Mouse (Mus musculus) cerebellum, adult 9-10 months (tissue): Measurements from ENCODE around the gene Fmo5.

Experiments
- DNase-seq: peaks from one replicate; pipeline ENCODE4 v3.0.0; 2022

The Fmo5 gene

DNA sequence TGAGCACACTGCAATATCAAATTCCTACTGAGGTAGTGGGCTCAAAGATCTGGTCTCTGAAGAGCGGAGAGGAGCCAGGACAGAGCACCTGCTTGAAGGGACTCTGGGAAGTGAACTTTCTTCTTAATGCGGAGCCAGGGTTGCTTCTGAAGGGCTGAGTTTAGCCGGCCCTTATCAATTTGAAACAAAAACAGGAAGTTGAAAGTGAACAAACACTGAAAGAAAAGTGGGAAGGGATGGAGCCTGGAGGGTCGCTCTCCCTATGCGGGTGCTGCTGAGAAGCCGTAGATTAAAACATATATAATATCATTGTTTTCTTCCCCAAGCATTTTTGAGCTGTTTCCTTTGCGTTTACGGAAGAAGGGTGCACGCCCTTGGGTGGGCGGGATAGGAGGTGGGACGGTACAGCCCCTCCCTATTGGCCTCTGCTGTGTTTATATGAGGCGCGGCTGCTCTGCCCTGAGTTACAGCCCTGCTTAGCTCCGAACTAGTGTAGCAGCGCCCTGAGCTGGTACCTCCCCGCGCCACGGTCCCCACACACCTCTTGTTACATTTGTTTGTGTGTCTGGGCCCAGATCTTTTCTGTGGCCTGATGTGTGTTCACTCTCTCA lies at the start of gene Fmo5:
Gene Fmo5, plus strand, starts transcription at position 414 of the 611 bp plus-strand sequence.
- DNase-seq: no peak

DNA sequence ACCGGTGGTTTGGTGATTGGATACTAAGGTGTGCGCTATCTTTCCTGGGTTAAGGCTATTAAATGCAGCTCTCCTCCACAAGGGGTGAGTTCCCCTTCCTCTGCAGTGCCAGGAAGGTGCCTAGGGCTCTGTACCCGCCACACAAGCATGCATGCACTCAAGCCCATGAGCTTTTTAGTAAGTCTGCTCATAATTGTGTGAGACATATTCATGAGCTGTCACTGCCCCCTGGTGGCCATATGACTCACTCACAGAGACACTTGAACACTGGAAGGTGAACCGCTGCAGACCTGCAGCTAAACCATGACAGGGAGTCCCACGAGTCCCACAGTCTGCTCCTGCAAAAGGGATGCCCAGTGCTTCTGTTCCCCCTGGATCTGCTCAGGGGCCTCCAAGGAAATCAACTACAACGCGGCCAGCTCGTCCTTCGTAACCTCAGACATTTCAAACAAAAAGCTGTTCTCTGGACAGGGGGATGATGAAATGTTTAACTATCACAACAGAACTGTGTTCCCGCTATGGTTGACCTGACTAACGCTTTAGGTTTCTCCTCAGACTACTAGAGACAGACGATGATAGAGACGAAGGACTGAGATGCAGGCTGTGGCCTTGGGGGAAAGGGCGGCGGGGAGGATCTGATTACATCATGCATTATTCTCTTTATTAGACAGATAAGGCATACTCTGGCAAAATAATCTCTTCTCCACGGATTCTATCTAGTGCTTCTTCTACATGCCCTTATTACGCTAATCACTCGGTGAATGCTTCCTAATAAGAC lies 43.0 kb upstream of the Fmo5 start:
- DNase-seq: peak; percentile 77

DNA sequence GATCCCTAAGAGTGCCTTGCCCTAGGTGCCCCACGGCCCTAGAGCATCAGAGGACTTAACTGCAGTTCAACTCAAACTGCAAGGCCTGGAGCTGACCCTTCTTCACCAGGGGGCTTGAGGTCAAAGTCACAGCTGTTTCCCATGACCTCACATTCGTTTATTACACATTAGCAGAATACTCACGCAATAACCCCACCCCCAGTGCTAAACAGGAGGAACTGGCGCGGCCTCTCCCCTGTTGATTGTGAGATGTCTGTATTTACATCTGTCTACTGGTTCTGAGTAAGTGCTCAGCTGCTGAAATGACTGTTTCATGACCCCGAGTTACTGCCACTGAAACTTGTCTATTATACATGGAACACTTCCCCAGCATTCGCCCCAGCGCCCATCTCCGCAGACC lies 40.9 kb upstream of the Fmo5 start:
- DNase-seq: no peak

DNA sequence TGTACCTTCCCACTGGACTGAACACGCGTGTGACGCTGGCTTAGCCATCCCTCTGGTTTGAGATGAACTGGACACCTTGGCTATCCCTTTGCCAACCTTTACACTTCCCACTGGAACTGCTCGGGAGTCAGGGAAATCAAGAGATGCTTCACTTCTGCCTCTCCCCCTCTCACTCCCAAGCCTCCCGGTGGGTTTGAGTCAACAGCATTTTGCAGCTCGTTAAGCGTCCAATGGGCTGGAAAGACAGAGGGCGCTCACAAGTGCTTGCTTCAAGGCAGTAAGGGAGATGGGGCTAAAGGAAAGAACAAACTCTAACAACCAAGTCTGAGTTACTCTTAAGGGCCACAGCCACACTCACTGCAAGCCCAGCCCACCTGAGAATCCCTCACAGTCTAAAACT lies 37.9 kb upstream of the Fmo5 start:
- no peak for DNase-seq

DNA sequence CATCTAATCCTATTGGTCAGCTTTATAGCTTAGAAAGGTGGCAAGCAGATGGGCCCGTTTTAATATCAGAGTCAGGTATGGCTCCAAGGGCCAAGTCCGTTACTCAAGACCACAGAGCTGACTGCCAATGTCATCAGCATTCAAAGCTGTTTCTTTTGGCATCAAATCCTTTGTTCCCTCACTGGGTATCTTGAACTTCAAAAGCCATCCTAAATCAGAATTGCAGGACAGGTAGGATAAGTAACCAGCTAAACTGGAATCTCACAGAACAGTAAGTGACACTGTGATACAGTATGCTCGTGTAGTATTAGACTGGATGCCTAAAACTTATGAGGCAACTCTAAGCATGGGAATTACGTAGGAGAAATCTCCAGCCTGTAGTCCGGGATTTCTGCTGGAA lies 35.5 kb upstream of the Fmo5 start:
- no peak for DNase-seq

DNA sequence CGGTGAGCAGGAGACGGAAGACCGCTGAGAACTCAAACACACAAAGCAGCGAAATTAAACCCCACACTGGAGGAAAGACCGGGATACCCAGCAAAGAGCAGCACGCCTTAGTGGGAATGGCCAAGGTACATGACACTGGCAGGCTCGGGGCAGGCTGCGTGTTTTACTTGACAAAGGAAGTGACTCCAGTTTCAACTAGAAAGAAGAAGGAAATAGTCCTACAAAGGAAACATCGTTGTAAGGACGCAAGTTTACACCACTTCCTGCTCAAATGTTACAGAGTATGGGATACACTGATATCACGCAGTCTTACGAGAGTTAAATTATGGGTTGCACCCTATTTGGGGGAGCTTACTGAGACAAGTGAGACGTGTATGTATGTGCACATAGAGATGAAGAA lies 34.5 kb upstream of the Fmo5 start:
- DNase-seq: no peak

DNA sequence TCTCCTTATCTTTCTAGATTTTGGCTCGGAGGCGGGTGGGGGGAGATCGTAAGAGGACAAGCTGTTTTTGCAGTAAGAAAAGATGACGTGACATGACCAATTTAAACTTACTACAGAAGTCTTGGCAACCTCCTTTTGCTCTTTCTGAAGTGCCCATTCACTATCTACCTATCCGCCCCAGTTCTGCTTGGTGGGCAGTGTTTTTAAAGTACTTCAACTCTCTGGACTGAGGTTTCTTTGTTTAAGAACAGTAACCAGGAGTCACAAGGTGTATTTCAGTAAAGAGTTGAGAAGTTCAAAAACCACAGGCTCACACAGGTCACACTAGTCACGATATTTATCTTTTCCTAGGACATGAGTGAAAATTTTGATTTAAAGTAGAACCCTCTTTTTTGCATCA lies 33.5 kb upstream of the Fmo5 start:
- no peak for DNase-seq

DNA sequence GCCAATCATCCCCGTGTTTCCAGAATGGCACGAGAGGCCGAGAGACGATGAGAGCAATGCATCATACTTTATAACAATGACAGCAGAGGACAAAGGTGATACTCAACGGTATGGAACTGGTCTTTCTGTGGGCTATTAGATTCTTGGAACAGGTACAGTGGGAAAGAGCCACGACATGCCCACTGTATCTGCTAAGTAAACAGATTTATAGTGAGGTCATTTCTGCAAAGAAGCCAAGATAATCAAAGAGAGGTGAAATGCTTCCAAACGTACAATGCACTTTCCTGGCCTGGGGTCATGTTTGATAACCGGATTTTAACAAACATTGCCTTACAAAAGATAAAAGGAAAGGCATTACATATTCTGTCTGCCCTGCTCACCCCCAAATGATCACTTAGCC lies 31.8 kb upstream of the Fmo5 start:
- DNase-seq: no peak

DNA sequence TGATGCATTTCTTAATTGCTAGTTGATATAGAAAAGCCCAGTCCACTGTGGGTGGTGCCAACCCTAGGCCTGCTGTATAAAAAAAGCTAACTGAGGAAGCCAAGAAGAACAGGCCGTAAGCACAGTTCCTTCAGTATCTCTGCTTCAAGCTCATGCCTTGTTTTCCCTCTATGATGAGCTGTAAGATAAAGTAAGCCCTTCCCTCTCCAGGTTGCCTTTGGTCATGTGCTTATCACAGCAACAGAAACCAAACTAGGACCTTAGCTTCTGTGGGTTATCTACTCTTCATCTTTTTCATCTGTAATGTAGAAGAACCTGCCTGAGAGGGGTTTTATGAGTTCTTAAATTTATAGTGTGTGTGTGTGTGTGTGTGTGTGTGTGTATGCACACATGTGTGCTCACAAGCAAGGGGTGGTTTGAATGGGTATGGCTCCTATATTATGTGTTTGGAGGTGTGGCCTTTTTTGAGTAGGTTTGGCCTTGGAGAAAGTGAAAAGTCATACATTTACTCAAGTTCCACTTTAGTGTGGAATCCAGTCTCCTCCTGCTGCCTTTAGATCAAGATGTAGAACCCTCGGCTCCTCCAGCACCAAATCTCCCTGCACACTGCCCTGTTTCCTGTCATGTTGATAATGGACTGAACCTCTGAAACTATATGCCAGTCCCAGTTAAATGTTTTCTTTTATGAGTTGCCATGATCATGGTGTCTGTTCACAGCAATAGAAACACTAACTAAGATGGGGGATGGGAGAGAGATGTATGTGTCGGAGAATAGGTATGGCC lies 28.4 kb upstream of the Fmo5 start:
- DNase-seq: no peak

DNA sequence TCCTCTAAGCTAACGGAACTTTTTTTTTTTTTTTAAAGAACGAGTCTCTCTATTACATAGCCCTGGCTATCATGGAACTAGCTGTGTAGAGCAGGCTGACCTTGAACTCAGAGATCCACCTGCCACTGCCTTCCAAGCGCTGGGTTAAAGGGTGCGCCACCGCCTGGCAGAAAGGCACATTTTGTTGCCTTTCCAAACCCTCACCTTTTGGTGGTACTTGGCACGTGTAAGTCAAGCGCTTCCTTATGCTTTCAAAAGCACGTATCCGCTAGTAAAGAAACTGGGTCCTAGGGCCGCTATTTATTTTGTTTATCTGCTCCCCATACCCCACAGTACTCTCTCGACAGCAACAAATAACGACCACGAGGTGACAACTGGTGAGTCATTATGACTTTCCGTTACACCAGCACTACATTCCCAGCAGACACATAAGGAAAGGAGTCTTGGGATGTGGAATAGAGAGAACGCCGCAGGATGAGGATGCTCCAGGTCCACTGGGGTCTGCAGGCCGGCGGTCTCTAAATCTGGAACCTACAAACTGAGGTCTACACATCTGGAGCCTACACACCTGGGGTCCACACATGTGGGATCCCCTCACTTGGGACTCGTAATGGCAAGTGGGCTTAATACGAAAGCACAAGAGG lies 19.3 kb upstream of the Fmo5 start:
- DNase-seq: peak; percentile 42

DNA sequence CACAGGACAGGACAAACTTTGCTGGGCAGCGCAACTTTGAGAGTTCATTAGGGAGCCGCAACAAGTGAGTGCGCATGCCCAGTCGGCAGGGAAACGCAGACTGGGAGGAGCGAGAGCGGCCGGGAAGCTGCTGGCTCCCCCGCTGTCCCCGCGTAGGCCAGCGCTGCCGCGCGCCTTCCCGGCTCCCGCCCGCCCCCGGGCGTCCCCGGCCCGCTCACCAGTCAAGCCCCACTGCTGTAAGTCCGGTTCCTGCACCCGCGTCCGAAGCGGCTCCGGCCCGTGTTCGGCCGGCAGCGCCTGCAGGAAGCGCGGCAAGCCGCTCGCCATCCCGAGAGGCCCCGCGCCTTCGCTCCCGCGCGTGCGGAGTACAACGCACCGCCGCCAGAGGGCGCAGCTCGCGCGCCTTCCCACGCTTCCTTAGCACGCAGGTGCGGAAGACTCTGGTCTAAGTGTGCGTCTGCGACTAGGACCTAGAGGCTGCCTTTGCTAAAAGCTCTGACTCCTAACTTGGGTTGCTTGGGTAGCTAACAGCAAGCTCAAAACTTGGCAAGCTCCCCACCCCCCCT lies 18.7 kb upstream of the Fmo5 start, which contains the start of gene Chd1l:
Gene Chd1l, minus strand, starts transcription at position 359 of the 566 bp plus-strand sequence.
- DNase-seq: peak; percentile 90

DNA sequence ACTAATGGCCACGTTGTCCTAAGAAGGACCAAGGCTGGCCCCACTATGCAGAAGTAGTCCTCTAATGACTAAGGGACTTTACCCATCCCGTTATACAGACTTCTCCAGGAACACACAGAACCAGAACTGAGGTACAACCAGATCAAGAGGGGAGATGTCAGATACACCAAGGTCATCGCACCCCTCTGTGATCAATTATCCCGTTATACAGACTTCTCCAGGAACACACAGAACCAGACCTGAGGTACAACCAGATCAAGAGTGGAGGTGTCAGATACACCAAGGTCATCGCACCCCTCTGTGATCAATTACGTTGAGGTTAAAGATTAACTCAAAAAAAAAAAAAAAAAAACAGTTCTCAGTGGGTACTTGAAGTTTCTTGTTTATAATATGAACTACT lies 17.6 kb upstream of the Fmo5 start:
- DNase-seq: no peak

DNA sequence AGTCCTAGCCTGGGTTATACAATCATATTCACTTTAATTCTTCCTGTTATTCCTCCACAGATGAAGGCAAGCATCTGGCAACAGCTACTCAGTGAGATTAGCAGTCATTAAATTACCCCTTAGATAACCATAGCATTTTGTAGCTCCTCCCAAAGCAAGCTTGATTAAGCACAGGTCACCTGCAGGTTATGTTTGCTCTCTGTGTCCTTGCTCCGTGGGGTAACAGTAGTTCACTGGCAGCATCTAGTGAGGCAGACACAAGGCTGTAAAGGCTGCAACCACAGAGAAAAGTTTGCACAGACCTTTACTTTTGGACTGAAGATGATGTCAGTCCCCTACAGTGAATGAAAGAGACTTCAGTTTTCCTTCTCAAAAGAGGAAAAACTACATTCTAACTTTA lies 13.4 kb upstream of the Fmo5 start:
- DNase-seq: no peak

DNA sequence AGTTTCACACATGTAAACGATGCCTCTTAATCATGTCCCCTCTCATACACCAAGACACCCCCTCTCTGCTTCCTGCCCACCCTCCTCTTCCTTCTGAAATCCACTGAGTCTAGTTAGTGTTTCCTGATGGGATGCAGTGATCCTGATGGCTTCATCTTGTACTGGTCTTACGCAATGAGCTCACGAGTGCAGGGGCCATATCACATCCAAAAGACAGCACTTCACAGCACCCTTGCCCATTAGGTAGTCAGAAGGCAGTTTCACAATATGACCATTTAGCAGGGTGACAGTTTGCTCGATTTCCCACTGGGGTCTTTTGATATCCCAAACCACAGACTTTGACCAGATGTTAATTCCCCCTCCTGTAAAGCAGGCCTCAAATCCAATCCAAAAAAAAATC lies 12.7 kb upstream of the Fmo5 start:
- DNase-seq: no peak

DNA sequence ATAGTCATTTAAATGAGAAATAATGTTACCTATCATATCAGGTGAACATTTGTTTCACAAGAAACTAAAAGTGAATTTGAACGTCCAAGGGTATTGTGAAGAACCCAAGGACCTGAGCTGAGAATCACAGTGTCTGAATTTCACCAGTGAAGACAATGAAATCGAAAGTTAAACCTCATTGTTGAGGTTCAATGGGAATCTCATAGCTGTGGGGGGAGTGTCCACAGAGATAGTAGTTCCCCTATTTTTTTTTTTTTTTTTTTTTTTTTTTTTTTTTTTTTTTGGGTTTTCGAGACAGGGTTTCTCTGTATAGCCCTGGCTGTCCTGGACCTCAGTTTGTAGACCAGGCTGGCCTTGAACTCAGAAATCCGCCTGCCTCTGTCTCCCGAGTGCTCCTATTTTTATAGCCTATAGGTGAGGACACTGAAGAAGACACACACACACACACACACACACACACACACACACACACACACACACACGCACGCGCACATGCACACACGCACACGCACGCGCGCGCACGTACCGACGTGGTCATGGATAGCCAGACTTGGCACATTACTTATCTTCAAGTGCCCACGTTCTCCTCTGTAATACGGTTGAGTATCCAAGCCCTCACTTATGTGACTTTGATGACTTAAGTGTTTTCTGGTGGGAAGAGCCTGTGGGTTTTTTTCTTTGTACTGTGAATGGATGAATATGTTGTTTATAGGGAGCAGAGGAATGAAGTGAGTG lies 11.3 kb upstream of the Fmo5 start:
- no peak for DNase-seq

DNA sequence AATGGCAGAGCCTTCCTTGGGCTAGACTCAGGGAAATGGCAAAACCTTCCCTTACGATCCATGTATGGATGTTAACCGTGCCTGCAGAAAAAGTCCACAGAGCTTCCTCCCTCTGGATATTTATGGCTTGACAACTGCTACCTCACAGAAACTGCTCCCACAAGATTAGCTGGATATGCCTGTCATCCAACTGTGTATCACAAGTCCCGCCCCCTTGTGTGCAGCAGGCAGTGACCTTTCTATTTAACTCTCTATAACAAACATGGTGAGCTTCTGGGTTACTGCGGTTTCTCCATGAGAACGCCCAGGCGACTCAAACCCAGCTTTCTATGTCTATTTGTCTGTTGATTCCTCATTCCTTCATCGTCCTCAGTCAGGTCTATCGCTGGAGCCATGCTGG lies 10.7 kb upstream of the Fmo5 start:
- DNase-seq: no peak

DNA sequence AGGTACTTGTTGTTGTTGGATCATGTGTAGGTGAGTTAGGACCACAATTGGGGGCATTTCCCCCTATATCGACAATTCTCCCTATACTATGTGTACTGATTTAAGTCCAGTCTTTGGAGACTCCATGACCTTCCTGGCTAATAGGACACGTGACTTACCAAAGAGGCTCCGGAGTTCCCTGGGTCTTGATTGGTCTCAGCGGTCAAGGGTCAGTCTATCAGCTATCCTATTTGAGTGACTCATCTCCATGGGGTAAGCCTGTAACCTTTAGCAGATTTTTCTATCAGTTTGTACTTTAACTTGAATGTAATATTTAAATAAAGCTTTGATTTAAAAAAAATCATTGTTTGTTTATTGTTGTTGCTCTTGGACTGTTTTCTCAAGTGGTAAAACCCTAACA lies 7.9 kb upstream of the Fmo5 start:
- DNase-seq: no peak

DNA sequence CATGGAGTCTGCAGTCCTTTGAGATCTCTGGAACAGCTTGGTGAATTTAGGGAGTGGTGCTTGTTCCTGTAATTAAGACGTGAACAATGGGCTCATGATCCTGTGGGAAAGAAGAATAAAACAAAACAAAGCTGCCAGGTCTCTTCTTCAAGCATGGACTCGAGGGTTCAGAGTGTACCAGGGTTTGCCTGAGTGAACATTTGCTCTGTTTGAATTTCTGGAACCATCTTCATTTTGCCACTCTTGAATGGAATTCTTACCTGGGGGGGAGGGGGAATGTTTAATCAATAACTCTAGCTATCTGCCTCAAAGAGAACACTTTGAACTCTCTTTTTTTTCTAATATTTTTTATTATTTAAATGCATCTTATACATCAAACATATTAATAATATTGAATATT lies 4.0 kb upstream of the Fmo5 start:
- no peak for DNase-seq

DNA sequence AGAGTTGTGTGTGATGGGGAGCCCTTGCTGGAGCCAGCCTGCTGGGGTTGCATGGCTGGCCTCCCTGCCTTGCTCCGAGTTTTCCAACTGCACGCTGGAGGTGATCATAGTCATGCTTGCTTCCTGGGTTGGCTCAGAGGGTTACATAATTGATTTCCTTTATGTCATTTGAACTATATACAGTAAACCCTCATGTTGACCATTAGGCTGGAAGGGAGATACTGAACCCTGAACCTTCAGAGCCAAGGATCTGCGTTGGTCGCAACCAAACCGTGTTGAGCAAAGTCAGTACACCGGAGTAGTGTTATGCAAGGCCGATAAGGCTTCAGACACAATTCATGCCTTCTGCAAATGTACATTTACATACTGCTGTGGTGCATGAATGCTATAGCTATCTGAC lies 711 bp upstream of the Fmo5 start:
- DNase-seq: no peak

DNA sequence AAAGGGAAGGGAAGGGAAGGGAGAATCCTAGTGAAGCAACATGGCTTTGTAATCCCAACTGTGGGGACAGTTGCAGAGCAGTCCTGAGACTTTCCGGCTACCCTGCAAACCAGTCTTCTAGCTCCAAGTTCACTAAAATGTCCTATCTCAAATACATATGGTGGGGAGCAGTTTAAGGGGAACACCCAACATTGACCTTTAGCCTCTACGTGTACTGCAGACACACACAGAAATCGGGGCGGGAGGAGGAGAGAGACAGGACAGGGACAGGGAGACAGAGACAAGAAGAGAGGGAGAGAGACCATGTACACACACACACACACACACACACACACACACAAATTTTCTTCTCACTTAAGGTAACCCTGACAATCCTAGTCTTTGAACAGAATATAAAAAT lies 1.3 kb downstream of the Fmo5 start:
- DNase-seq: no peak

DNA sequence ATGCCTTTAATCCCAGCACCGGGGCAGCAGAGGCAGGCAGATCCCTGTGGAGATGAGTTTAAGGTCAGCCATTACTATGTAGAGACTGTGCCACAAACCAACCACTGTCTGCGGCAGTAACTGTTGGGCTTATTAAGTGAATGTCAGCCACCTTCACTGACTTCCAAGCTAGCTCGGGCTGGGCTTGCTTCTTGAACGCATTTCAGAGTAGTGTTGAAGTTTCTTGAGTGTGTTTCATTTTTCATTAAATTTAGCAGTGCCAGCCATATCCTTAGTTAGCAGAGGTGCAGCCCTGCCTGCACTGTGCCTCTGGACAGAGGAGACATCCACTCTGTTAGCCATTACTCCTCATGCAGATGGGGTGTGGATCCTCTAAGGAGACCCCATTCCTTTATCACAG lies 2.1 kb downstream of the Fmo5 start:
- no peak for DNase-seq

DNA sequence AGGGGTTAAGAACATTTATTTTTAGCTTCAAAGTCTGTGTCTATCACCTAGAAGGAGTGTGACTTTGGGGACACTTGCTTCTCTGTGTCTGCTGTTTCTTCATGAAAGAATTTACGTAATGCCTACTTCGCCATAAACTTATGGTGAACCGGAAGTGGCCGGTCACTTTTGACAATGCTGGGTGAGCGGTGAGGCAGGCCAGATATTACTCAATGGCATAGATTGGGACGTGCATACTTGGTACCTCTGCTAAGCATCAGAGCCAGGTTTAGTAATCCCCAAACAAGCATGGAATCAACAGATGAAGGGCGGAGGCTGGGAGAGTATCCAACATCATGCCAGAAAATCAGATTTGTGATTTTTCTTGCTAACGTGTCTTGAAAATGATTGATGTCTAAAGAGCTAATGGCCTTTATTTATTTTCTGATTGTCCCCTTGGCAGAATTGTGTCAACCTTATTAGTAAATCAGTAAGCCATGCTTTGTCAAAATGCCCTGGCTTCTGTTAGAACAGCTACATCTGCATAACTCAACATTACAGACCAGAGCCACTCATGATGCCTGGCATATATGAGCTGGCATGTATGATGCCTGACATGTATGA lies 2.8 kb downstream of the Fmo5 start:
- DNase-seq: no peak
